Comparison of ENCODE assay signal across 25 mouse cellular contexts in genomic region chrX:50995310-50995709, GRCm38 (mm10). TPM values are rescaled to one million over a fixed set of nuclear protein-coding genes. Genes with fewer than 3 reads are reported as not detected.
DNase-seq lines count a peak whose midpoint lies in the region; ATAC-seq and TF ChIP-seq lines count a peak whose summit lies in the region.
"Had no signal": no experiment of that assay in that cellular context is flagged by ENCODE, and none has a peak within 500 bp of the region (broad histone marks: within the 10 kb centered on the region; RNA-seq: fewer than 3 reads in every experiment).

No protein-coding gene starts in this region.

- no peaks in the 10 kb centered on the region for H3K4me1 ChIP-seq in lung, embryonic 14.5 days (ENCODE audit: insufficient read depth)
- no peaks in the 10 kb centered on the region for H3K4me1 ChIP-seq in lung, postnatal 0 days (ENCODE audit: insufficient read depth, low read depth, low read length)
- H3K4me1 ChIP-seq in G1E (ENCODE audit: insufficient read depth, low read depth, low read length): peaks cover 3% of the 10 kb centered on the region; the same call in 1 of the 2 replicates
- peaks cover 3% of the 10 kb centered on the region for H3K4me1 ChIP-seq in embryonic fibroblast, embryonic 13.5 days (ENCODE audit: control insufficient read depth, insufficient read depth, low read length)
- H3K4me1 ChIP-seq: embryonic facial prominence, embryonic 12.5 days; embryonic facial prominence, embryonic 15.5 days; forebrain, embryonic 13.5 days; forebrain, embryonic 15.5 days had no signal

- WGBS in lung, embryonic 14.5 days: 61% methylated on average over 2 of the region's 2 CpGs
- WGBS in lung, postnatal 0 days: 63% methylated on average over 2 of the region's 2 CpGs

- H3K36me3 ChIP-seq in lung, embryonic 14.5 days (ENCODE audit: insufficient read depth): no peaks in the 10 kb centered on the region
- H3K36me3 ChIP-seq in lung, postnatal 0 days (ENCODE audit: insufficient read depth, low read length): no peaks in the 10 kb centered on the region
- H3K36me3 ChIP-seq in G1E (replicated peaks): peaks cover 3% of the 10 kb centered on the region
- H3K36me3 ChIP-seq: embryonic facial prominence, embryonic 12.5 days; embryonic facial prominence, embryonic 15.5 days; forebrain, embryonic 15.5 days had no signal

- H3K9me3 ChIP-seq in lung, embryonic 14.5 days (ENCODE audit: low read depth, low read length): no peaks in the 10 kb centered on the region
- no peaks in the 10 kb centered on the region for H3K9me3 ChIP-seq in lung, postnatal 0 days (ENCODE audit: low read length)
- H3K9me3 ChIP-seq in G1E (replicated peaks): no peaks in the 10 kb centered on the region
- H3K9me3 ChIP-seq: embryonic facial prominence, embryonic 12.5 days; embryonic facial prominence, embryonic 15.5 days; forebrain, embryonic 13.5 days; forebrain, embryonic 15.5 days had no signal

- H3K4me3 ChIP-seq in lung, embryonic 14.5 days (ENCODE audit: low read depth, low read length): no peak overlapping the region
- no peak overlapping the region for H3K4me3 ChIP-seq in lung, postnatal 0 days (ENCODE audit: low read depth, low read length)
- H3K4me3 ChIP-seq in G1E (ENCODE audit: low read depth, low read length): no peak overlapping the region
- no peak overlapping the region for H3K4me3 ChIP-seq in embryonic fibroblast, embryonic 13.5 days (ENCODE audit: insufficient read depth, low read length)
- H3K4me3 ChIP-seq: embryonic facial prominence, embryonic 12.5 days; embryonic facial prominence, embryonic 15.5 days; forebrain, embryonic 13.5 days; forebrain, embryonic 15.5 days had no signal

- no peak for ATAC-seq in lung, embryonic 14.5 days (ENCODE audit: insufficient read depth)
- ATAC-seq in lung, postnatal 0 days: no peak
- ATAC-seq in G1E (ENCODE audit: extremely low read depth, insufficient number of reproducible peaks, low FRiP score, poor library complexity, severe bottlenecking): peak; percentile 76
- ATAC-seq: forebrain, embryonic 13.5 days; forebrain, embryonic 15.5 days; forebrain, postnatal 0 days had no signal

- no peaks in the 10 kb centered on the region for H3K27me3 ChIP-seq in lung, embryonic 14.5 days (ENCODE audit: insufficient read depth, low read length)
- H3K27me3 ChIP-seq in lung, postnatal 0 days (replicated peaks; ENCODE audit: insufficient read depth, low read length): no peaks in the 10 kb centered on the region
- no peaks in the 10 kb centered on the region for H3K27me3 ChIP-seq in G1E (ENCODE audit: insufficient read depth, low read length)
- H3K27me3 ChIP-seq: embryonic facial prominence, embryonic 12.5 days; embryonic facial prominence, embryonic 15.5 days; forebrain, embryonic 13.5 days; forebrain, embryonic 15.5 days had no signal

- TF ChIP-seq EP300 in lung, postnatal 0 days (IDR thresholded peaks at IDR 0.05): no peak

- DNase-seq in lung, embryonic 14.5 days: peak; percentile 11
- DNase-seq in lung, postnatal 0 days (ENCODE audit: low spot score): no peak
- DNase-seq in G1E (ENCODE audit: low spot score): no peak
- DNase-seq in B cell, adult 2 months: no peak
- DNase-seq in frontal cortex, postnatal 36 days (ENCODE audit: low spot score in 2 of 2): no peak
- DNase-seq: adrenal gland, adult 2 months; adrenal gland, postnatal 10 days; adrenal gland, postnatal 25 days; cerebellum, adult 11 months; cerebellum, adult 18-20 months; cerebellum, adult 8-10 months; cerebellum, adult 9-11 months; cerebellum, postnatal 14 days; cerebellum, postnatal 36 days; embryo, embryonic 11 days; forebrain, postnatal 0 days had no signal

- H3K27ac ChIP-seq in lung, embryonic 14.5 days (ENCODE audit: low read depth): no peak overlapping the region
- no peak overlapping the region for H3K27ac ChIP-seq in lung, postnatal 0 days (ENCODE audit: low read length)
- H3K27ac ChIP-seq in embryonic fibroblast, embryonic 13.5 days (ENCODE audit: insufficient read depth, low read length): peak overlapping the region; percentile 13; the same call in 1 of the 2 replicates
- H3K27ac ChIP-seq: embryonic facial prominence, embryonic 12.5 days; embryonic facial prominence, embryonic 15.5 days; forebrain, embryonic 13.5 days; forebrain, embryonic 15.5 days had no signal

- TF ChIP-seq POLR2A in embryonic fibroblast, embryonic 13.5 days (IDR thresholded peaks at IDR 0.05; ENCODE audit: low read depth, low read length): no peak

- no peak for TF ChIP-seq CTCF in lung, embryonic 14.5 days (IDR thresholded peaks at IDR 0.05; ENCODE audit: low read depth)
- no peak for TF ChIP-seq CTCF in lung, postnatal 0 days (IDR thresholded peaks at IDR 0.05)
- no peak for TF ChIP-seq CTCF in G1E (IDR thresholded peaks at IDR 0.05; ENCODE audit: low read depth, low read length)
- TF ChIP-seq CTCF in embryonic fibroblast, embryonic 13.5 days (IDR thresholded peaks at IDR 0.05; ENCODE audit: borderline replicate concordance, insufficient read depth, low read length): no peak

- H3K9ac ChIP-seq in lung, embryonic 14.5 days: no peak overlapping the region
- no peak overlapping the region for H3K9ac ChIP-seq in lung, postnatal 0 days (replicated peaks; ENCODE audit: low read depth)
- H3K9ac ChIP-seq: embryonic facial prominence, embryonic 12.5 days; embryonic facial prominence, embryonic 15.5 days; forebrain, embryonic 13.5 days; forebrain, embryonic 15.5 days; forebrain, postnatal 0 days had no signal

- H3K4me2 ChIP-seq in lung, embryonic 14.5 days: no peak overlapping the region
- H3K4me2 ChIP-seq in lung, postnatal 0 days (replicated peaks; ENCODE audit: low read depth, low read length): no peak overlapping the region
- H3K4me2 ChIP-seq: embryonic facial prominence, embryonic 12.5 days; embryonic facial prominence, embryonic 15.5 days; forebrain, embryonic 13.5 days; forebrain, embryonic 15.5 days had no signal

RNA-seq across cellular contexts. Expression of gene Rap2c, which starts 22.5 kb away (rescaled TPM):
- polyA plus RNA-seq in lung, embryonic 14.5 days (2014; fragmentation: Nextera tagmentation; extraction: Ambion mirVana): 24.3 and 26.7 TPM in 2 replicates
- polyA plus RNA-seq in lung, postnatal 0 days (2015; fragmentation: Nextera tagmentation; extraction: Ambion mirVana): 14.0 and 15.3 TPM in 2 replicates
- total RNA-seq in G1E (2014; fragmentation: Nextera tagmentation): 36.9 and 37.7 TPM in 2 replicates
- total RNA-seq in G1E (2017): 63.2 and 67.7 TPM in 2 replicates
- polyA plus RNA-seq in G1E (2012): 0.95 and 1.5 TPM in 2 replicates
- polyA plus RNA-seq in embryonic fibroblast, embryonic 13.5 days (2011; ENCODE audit: insufficient read length, low read depth, missing spikeins): 46.9 and 50.2 TPM in 2 replicates

RNA-seq across cellular contexts. Expression of gene Frmd7, which starts 52.8 kb away (rescaled TPM):
- 0.08 TPM in 1 of 2 replicates, not detected in the other for polyA plus RNA-seq in lung, embryonic 14.5 days (2014; fragmentation: Nextera tagmentation; extraction: Ambion mirVana)
- polyA plus RNA-seq in lung, postnatal 0 days (2015; fragmentation: Nextera tagmentation; extraction: Ambion mirVana): not detected in 2 replicates
- total RNA-seq in G1E (2014; fragmentation: Nextera tagmentation): not detected in 2 replicates
- total RNA-seq in G1E (2017): not detected in 2 replicates
- polyA plus RNA-seq in G1E (2012): not detected in 2 replicates
- polyA plus RNA-seq in embryonic fibroblast, embryonic 13.5 days (2011; ENCODE audit: insufficient read length, low read depth, missing spikeins): not detected in 2 replicates
- total RNA-seq: adrenal gland, postnatal 25 days; common myeloid progenitor, adult 5-6 weeks; ES-E14 had no signal
- polyA plus RNA-seq: adrenal gland, adult 2 months; C2C12; forebrain, embryonic 11.5 days; forebrain, embryonic 13.5 days had no signal
